Mouse (Mus musculus) forelimb bud, embryonic 11.5 days (tissue): Measurements from ENCODE around the gene Rab6b.

ENCODE experiments used
- DNase-seq: peaks from one replicate; pipeline ENCODE4 v3.0.0-alpha.2; 2012; ENCODE audit warnings: low read depth, low spot score

Gene Rab6b

DNA sequence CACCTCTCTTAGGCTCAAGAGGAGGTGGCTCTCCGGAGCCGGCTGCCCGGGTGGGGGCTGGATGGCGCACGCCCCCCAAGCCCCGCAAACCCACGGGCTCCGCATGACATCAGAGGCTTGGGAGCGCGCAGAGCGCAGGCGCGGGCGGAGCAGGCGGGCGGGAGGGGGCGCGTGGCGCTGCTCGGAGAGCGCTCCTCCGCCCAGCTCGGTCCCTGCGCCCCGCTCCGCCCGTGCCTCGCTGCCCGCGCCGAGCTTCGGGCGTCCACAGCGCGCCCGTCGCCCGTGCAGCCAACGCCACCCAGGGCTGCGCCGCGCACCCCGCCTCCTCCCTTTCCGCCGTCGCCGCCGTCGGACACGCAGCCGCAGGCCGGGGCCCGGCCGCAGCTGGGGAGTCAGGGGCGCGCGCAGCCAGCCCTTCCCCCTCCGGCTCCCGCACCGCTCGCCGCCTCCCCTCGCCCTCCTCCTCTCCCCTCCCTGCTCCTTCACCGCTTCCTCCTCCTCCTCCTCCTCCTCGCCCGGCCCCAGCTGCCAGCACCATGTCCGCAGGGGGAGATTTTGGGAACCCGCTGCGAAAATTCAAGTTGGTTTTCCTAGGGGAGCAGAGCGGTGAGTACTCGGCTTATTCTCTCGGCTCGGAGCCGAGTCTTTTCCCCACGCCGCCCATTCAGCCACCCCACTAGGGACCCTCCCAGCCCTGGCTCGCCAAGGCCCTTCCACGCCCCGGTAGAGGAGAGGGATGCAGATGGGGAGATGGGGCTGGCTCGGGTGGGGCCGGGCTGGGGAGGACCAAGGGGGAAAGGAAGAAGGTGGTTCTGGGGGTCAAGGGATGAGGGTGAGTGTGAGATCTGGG is at the start of gene Rab6b:
Gene Rab6b (plus strand): TSS at position 167 of the 850 bp plus-strand sequence.
- peak; percentile 30 for DNase-seq

DNA sequence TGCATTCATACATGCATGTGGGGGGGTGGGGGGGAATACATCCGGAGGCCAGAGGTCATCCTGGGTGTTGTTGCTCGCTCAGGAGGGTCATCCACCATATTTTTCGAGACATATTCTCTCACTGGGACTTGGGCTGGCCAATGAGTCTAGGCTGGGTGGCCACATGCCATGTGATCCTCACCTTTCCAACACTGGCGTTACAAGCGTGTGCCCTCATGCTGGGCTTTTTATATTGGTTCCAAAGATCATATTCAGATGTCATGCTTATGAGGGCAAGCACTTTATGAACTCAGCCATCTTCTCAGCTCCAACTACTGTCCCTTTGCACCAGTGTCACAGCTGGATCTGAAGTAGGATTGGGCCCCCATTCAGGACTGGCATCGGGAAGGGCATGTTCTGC is 48.0 kb upstream of the Rab6b start:
- no peak for DNase-seq

DNA sequence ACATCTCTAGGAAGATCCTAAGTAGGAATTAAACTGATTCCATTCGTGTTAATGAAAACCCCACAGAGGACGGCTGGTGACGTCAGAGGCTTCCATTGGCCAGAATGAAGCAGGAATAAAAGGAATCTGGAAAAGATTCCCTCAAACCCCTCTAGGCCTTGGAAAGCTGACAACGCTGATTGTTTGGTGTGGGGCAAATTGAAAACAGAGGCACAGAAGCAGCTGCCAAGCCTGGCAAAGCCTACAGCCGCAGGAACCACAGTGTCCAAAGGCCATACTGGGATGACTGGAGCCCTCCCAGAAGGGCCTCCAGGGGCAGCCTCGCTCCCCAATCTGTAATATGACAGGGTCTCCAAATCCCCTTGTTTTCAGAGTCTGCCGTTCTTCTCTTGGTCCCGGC is 44.7 kb upstream of the Rab6b start:
- no peak for DNase-seq

DNA sequence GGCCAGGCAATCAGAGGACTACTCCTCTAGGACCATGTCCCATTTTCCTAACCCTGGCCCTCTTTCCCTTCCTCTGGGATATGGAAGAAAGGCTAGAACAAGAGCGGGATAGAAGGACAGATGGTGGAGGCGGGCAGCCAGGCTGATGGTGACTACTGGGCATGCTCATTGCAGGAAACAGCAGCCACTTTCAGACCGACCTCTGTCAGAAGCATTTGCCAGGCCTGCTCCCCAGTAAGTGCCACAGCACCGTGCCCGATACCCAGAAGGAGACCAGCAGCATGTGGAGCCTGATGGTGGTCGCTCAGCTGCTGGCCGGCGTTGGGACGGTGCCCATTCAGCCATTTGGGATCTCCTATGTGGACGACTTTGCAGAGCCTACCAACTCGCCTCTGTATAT is 43.9 kb upstream of the Rab6b start:
- DNase-seq = no peak

DNA sequence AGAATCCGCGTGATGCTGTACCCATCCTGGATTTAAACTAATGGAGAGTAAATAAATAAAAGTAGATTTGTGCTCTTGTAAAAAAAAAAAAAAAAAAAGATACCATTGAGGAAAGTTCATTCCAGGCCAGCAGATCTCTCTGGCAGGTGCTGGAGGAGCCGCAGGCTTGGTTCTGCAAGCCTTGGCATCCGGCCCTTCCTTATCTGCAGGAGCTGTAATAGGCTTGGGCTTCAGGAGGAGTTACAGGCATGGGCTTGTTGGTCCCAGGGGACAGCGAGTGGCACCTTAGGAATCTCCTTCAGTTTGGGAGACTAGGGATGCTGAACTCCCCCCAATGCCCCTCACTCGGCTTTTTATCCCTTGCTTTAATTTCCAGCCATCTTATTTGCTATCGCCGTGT is 42.8 kb upstream of the Rab6b start:
- no peak for DNase-seq

DNA sequence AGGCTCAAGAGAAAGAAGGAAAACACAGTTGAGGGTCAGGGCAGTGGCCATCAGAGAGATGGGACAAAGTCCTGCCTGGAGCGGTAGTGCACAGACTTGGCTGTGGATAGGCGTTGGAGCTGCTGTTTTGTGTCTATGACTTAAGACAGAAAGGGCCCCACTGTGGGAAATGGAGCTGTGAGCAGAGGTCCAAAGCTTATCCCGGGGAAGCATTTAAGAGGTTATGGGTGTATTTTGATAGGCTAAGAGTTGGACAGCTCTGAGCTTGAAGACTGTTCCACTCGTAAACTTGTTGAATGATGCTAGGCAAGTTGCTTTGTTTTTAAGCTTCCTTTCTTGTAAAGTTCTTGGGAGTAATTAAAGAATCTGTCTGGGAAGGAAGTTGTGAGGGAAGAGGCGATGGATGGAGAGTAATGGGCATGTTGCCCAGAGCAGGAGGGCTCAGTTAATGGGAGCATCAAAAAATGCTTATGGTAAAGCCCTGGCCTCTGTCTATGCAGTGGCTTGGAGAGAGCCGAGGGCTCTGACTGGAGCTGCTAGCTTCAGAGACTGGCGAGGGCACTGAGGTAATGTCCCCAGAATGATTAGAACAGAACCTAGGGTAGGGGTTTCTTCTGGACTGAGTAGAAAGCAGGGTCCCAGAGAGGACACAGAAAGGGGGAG is 39.9 kb upstream of the Rab6b start:
- DNase-seq = no peak

DNA sequence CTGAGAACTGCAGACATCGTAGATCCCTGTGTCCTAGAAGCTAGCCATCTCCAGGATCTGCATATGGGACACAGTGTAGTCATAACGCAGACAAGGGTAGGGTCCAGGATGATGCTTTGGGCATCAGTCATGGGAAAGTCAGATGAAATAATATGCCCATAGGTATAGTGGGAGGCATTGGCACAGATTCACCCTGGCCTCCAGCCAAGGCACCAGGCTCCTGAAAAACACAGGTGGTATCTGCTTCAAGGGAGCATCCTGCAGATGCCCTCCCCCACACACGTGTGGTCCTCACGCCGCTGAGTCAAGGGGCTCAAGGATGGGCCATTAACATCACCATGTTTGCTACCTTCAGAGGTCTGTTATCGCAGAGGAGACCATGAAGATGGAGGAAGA is 39.4 kb upstream of the Rab6b start:
- DNase-seq = no peak

DNA sequence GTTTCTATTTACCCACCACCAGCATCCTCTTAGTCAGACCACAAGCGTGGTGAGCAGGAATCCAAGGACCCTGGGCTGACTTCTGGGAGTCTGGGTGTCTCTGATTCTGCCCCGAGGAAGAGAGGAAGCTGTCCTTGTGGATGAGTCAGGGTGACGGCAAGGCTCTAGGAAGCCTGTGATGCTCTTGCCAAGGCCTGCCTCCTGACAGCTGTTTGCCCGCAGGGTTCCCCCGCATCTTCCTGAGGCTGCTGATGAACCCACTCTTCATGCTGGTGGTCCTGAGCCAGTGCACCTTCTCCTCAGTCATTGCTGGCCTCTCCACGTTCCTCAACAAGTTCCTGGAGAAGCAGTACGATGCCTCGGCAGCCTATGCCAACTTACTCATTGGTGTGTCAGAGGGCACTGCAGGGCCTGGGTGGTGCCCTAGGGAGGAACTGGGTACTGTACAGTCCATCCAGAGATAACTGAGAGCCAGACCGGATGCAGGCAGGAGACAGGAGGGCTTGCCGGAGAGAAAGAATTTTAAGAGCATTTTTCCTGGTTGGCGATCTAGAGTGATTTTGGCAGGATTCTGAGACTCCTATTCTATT is 38.6 kb upstream of the Rab6b start:
- DNase-seq = no peak

DNA sequence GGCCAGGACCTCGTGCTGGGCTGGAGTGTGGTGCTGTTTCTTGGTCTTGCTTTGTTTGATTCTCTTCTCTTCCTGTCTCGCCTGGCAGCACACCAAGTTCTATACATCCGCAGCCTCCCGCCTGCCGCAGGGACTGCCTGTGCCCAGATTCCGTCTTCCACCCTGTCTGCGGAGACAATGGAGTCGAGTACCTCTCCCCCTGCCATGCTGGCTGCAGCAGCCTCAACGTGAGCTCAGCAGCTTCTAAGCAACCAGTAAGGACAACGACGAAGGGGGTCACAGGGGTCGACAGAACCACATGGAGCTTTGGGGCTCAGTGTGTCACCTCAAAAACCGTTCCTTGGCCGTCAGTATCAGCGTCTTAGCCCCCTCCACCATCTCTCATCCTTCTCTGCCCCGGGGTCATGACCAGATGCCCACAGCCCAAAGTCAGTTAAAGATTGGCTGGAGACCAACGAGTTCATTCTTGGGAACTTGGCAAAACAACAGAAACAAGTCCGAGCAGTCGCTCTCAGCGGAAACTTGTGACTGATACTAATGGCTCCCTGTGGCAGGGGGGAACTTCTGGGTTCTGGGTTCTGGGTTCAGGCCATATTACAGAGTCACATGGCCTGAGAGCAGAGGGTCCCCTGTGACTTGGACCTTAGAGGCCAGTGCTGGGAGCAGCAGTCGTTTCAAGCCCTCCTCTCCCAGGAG is 34.6 kb upstream of the Rab6b start:
- no peak for DNase-seq

DNA sequence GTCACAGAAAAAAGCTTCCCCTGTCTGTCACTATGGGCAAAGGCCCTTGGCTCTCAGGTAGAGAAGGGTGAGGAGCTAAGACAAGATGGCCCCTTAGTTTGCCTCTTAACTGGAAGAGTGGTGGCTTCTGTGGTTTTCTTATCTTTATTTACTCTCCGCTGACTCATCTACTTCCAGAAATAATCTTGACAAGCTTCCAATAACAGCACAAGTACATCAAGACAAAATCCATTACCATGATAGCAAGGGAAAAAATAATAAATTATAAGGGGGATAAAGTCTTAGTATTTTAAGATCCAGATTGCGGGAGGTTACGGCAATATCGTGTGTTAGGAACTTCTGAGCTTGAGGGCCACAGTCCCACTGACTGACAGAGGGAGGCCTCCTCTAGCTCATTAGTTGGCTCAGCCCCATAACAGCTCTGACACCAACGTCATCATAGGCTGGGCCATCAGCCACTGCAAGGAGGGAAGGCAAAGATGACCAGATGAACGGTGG is 33.3 kb upstream of the Rab6b start:
- DNase-seq = no peak

DNA sequence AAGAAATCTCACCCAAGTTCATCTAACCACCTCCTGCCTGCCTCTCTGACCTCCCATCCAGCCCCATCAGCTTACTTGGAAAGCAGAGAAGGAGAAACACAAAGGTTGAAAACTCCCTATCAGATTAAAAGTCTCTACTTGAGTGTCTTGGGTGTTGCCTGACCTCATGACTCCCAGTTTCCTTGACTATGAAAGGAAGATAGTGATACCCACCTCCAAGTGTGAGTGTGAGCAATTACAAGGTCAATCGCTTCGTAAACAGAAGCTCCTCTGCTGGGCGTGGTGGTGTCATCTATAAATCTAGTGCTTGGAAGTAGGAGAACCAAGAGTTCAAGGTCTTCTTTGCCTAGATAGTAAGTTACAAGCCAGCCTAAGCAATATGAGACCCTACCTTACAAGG is 31.4 kb upstream of the Rab6b start:
- DNase-seq = no peak

DNA sequence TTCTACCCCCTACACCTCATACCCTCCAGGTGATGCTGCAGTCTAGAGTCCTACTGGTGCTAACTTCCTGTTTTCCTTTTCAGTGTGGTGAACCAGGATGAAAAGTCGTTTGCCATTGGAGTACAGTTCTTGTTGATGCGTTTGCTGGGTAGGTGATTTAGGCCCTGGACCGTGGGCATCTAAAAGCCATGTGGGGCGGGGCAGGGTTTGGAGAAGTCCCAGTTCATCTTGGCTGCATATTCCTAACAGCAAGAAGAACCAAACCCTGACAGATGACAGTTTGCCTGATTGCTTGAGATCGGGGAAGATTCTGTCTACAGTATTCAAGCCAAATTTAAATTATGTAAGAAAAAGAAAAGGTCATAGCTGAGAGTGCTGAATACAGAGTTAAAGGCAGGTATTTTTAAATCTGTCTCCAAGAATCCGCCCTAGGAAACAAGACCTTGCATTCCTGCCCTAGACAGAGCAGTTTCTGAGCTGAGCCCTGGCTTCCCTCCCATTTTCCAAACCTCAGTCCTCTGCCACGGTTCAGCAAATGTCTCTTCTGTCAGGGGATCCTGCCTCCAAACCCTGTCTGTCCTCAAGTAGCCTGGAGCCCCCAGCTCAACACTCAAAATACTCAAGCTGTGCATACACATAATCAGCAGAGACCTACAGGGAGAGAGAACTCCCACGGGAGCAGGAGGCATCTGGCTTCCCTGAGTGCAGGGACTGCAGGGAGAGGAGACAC is 29.2 kb upstream of the Rab6b start:
- DNase-seq = no peak

DNA sequence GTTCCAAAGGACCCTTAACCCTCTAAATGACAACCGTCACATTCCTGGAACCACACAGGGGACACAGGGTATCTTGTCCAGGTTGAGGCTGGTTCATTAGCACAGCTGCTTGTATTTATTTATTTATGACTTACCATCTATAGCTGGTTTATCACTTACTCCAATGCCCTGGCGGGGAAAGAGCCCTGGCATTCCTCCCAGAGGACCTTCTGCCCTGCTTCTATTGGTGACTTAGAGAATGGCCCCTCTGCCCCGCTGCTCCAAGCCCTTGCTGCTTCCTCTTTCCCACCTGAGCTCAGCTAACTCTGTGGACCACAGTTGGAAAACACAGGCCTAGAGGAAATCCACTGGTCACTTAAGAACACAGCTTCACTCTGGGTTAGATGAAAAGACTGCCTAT is 28.2 kb upstream of the Rab6b start:
- no peak for DNase-seq

DNA sequence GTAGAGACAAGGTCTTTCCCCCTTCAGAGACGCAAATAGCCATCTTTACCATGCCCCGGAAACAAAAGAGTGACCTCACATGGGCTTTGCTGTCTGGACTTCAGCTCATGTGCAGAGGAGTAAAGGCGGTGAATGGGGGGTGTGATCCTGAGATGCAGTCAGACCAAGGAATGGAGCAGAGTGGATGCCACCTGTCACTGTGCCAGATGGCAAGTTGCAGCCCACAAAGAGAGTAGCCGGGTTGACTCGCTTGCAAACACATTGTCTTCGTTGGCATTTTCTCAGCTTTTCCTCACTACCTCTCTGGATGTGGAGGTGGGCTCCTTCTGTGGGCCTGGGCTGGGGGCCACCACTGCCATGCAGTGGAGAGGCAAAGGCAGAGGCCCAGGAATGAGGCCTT is 24.9 kb upstream of the Rab6b start:
- no peak for DNase-seq

DNA sequence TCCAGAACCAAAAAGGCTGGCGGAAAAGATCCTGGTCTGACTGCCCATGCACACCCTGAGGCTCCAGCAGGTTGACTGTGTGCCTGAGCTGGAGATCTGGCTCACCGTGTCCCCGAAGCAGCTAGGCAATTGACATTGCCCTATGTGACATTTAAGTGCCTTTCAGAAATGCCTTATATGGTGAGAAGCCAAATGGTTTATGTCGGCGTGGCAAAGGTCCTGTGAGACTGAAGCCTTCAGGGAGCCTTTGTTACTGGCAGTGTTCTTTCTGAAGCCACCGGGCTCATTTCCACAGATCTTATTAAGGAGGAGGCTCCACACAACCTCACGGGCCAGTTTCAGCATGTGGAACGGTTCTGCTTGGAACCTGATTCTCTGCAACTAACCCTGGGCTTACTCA is 24.3 kb upstream of the Rab6b start:
- no peak for DNase-seq

DNA sequence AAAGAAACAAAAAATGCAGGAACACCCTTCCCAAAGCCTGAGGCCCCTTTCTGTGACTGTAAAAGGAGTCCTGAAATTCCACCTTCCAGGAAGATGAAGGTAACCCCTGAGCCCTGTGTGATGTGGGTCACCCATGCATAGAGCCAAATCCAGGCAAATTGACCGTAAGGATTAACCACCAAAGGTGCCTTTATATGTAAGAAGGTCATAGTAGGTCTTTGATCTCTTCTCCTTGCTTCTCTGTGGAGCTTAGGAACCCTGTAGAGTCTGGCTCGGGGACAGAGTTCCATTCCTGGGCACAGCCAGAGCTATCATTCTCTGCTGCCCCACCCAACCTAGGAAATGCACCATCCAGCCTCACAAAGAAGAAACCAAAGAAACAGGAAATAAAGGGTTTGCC is 22.9 kb upstream of the Rab6b start:
- DNase-seq = no peak

DNA sequence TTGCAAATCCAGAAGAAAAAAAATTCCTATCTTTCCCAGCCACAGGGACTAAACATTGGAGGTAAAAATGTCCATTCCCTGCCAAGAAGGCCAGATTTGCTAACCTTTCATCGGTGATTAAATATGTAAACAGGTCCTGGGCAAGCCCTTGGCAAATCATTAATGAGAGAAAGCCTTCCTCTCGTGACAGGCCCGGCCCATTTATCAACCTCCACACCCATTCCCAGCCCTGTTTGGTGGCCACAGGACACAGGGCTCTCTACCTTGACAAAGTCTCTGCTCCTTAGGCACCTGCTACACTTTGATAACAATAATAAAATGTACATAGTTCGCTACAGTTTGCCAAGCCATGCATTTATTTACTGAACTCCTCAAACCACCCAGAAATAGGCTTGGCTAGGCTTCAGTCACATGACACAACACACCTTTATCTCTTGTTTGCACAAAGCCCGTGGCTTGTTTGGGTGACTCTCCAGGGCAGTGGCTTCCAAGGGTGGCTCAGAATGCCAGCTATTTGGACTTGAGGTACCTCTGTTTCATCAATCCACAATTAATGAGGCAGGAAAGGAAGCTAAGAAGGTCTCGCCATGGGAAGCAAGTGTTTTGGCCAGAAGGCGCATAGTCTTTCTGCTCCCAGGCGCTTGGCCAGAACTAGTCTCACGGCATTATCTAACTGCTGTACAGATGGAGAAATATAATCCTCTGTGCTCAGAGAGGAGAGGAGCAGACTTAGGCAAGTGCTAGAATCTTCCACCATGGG is 21.3 kb upstream of the Rab6b start:
- no peak for DNase-seq

DNA sequence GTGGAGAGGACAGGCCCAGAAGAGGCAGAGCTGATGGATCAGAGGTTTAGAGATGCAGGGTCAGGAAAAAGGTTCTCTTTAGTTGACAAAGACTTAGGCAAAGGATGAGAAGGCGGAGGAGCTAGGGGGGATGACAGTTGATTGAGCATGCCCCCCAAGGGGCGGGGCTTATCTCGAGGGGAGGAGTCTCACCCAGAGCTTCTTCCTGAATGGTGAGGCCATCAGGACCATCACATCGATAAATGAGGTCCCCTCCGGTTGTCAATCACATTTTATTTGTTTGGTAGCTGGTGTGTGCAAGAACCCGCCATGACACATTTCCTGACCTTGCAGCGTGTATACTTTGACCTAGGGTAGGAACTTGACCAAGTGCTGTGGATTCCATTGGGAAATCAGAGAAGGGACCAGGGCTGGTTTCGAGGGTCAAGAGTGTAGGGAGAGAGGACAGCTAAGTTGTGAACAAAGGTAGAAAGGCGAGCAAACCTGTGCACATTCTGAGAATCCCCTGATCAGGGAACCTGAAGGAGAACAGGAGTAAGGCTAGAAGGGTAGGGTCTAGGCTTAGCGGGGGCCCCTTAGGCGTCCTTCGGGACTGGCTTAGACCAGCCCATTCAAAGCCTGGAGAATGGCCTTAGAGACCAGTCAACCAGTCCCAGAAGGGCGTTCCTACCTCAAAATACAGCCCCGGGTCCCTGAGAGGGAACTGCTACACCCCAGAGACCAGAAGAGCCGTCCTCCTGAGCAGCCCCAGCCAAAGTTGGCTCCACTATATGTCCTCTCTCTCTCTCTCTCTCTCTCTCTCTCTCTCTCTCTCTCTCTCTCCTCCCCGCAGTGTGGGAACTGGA is 20.3 kb upstream of the Rab6b start:
- DNase-seq = no peak

DNA sequence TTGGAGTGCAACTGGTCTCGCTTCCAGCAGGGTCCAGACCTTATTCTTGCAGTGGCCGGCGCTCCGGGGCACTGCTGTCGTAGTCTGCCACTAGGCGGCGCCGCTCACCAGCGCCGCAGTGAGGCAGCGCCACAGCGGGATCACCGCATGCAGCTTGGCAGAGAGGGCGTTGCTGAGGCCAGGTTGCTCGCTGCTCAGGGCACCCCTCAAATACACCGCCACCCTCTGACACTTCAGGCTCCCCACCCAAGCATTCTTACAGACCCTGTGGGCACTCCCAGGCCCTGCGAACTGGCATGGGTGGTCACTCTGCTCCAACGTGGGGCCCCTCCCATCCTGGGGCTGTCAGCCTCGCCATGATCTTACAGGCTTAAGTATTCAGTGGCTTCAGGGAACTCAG is 19.3 kb upstream of the Rab6b start:
- DNase-seq = peak; percentile 91

DNA sequence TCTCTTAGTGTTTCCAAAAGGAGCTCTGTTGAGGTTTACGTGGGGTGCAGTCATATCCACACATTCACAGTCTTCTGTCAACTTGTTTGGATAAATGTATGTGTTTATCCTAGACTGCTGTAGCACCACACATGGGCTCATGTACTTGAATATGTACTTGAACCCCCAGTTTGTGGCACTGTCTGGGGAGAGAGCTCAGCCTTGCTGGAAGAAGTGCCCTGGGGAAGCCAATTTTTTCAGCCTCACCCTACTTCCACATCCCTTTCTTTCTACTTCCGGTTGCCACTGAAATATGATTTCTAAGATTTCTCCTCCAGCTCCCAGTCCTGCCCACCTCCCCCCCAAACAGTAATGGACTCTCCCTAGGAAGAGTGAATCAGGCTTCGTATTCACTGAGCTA is 17.9 kb upstream of the Rab6b start:
- DNase-seq = no peak
